Mouse (Mus musculus) erythroblast, embryonic 14.5 days (primary cell): ENCODE data around the gene Srpk3.

Experiments
- GATA1 ChIP-seq: IDR thresholded peaks from 2 replicates; pipeline ENCODE4 v1.6.1; 2012; ENCODE audit warnings: low read length, inconsistent platforms, mixed read lengths
- TAL1 ChIP-seq: IDR thresholded peaks from 3 replicates; pipeline ENCODE4 v1.6.1; 2012; ENCODE audit warnings: low read length, inconsistent platforms, mixed read lengths

GRCm38 (mm10) chrX:73756334-73757140 lies 17.7 kb upstream of the Srpk3 start, which contains the start of gene Plxnb3:
- TF ChIP-seq TAL1 (no peak), GATA1 (no peak)
